Mouse (Mus musculus) kidney, embryonic 15.5 days (tissue): ENCODE measurements around the gene Foxn1. TPM values are rescaled to one million over a fixed set of nuclear protein-coding genes. Genes with fewer than 3 reads are reported as not detected.

ENCODE experiments used
- ATAC-seq: fragments of 200-750 bp; cut with Nextera tagmentation; replicated peaks from 2 replicates; pipeline ENCODE4 v1.8.0; 2017; ENCODE audit warnings: moderate TSS enrichment; ENCODE audit not compliant: low FRiP score
- H3K27ac ChIP-seq: fragments of 300-500 bp; sonication (generic); 2 replicates; pipeline ENCODE4 v1.5.1; 2015; ENCODE audit warnings: mild to moderate bottlenecking, inconsistent platforms
- H3K27me3 ChIP-seq: fragments of 300-500 bp; sonication (generic); 2 replicates; pipeline ENCODE4 v1.6.1; 2015; ENCODE audit warnings: inconsistent platforms
- H3K36me3 ChIP-seq: fragments of 300-500 bp; sonication (generic); 2 replicates; pipeline ENCODE4 v1.6.1; 2015; ENCODE audit warnings: inconsistent platforms
- H3K4me1 ChIP-seq: fragments of 300-500 bp; sonication (generic); 2 replicates; pipeline ENCODE4 v1.6.1; 2015; ENCODE audit warnings: inconsistent platforms
- H3K4me2 ChIP-seq: fragments of 300-500 bp; sonication (generic); 2 replicates; pipeline ENCODE4 v1.6.1; 2015; ENCODE audit warnings: moderate library complexity, mild to moderate bottlenecking, inconsistent platforms
- H3K4me3 ChIP-seq: fragments of 300-500 bp; sonication (generic); replicated peaks from 2 replicates; pipeline ENCODE4 v1.5.1; 2015; ENCODE audit warnings: mild to moderate bottlenecking, inconsistent platforms
- H3K9ac ChIP-seq: fragments of 300-500 bp; sonication (generic); 2 replicates; pipeline ENCODE4 v1.6.1; 2015; ENCODE audit warnings: mild to moderate bottlenecking, inconsistent platforms
- H3K9me3 ChIP-seq: fragments of 300-500 bp; sonication (generic); replicated peaks from 2 replicates; pipeline ENCODE4 v1.6.1; 2016; ENCODE audit warnings: inconsistent platforms
- WGBS: fragments of 180-500 bp; shearing (Covaris S2); methylation state at CpG from one replicate; pipeline ENCODE4 v1.1.7; 2015; ENCODE audit warnings: mixed read lengths; 5-methylcytosine and 5-hydroxymethylcytosine counted together
- polyA plus RNA-seq: library from polyadenylated mRNA; unstranded; fragments of >200 nt; fragmentation: Nextera tagmentation; extraction: Ambion mirVana; gene quantifications from 2 replicates; pipeline ENCODE4 v1.2.1, GENCODE M21; 2015

Gene Foxn1
- polyA plus RNA-seq, 1 experiment from 2014 or later, result 0.10 TPM

GRCm38 (mm10) chr11:78349441-78350358, 36.7 kb downstream of the Foxn1 start:
- 78% methylated on average over 4 of the region's 4 CpGs for WGBS
- ATAC-seq, result no peak
- no peak overlapping the region for H3K4me3 ChIP-seq
- H3K9ac ChIP-seq, result no peak overlapping the region
- no peaks in the 10 kb centered on the region for H3K9me3 ChIP-seq
- no peaks in the 10 kb centered on the region for H3K27me3 ChIP-seq
- 0 out of 2 replicates have a peak overlapping the region, but pooled peaks have one; percentile 10 for H3K27ac ChIP-seq
- H3K4me2 ChIP-seq, result no peak overlapping the region
- H3K36me3 ChIP-seq, result peaks cover 11% of the 10 kb centered on the region
- peaks cover 25% of the 10 kb centered on the region for H3K4me1 ChIP-seq

GRCm38 (mm10) chr11:78348474-78348873, 37.9 kb downstream of the Foxn1 start:
- H3K4me3 ChIP-seq, result no peak overlapping the region
- WGBS, result 44% methylated on average over 7 of the region's 7 CpGs
- no peak for ATAC-seq
- no peak overlapping the region for H3K9ac ChIP-seq
- H3K9me3 ChIP-seq, result no peaks in the 10 kb centered on the region
- no peaks in the 10 kb centered on the region for H3K27me3 ChIP-seq
- peaks cover 37% of the 10 kb centered on the region for H3K4me1 ChIP-seq
- H3K36me3 ChIP-seq, result peaks cover 11% of the 10 kb centered on the region
- H3K27ac ChIP-seq, result no peak overlapping the region
- no peak overlapping the region for H3K4me2 ChIP-seq

DNA sequence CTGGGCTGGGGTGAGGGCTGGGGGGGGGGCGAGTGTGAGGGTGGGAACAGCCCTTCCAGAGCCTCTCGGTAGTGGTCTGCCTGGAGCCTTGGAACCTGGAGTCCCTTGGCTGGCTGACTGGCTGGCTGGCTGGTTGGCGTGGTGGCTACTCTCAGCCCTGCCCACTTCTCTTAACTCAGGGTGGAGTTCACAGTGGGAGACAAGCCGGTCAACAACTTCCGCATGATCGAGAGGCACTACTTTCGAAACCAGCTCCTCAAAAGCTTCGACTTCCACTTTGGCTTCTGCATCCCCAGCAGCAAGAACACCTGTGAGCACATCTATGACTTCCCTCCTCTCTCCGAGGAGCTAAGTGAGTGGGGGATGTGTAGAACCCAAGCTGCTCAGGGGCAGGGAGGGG, 38.5 kb downstream of the Foxn1 start:
- peaks cover 11% of the 10 kb centered on the region for H3K36me3 ChIP-seq
- no peaks in the 10 kb centered on the region for H3K9me3 ChIP-seq
- no peak overlapping the region for H3K4me2 ChIP-seq
- no peak overlapping the region for H3K27ac ChIP-seq
- H3K4me1 ChIP-seq, result peaks cover 40% of the 10 kb centered on the region
- no peak for ATAC-seq
- H3K4me3 ChIP-seq, result no peak overlapping the region
- WGBS, result 81% methylated on average over 9 of the region's 9 CpGs
- no peak overlapping the region for H3K9ac ChIP-seq
- no peaks in the 10 kb centered on the region for H3K27me3 ChIP-seq

GRCm38 (mm10) chr11:78347070-78347754, 39.1 kb downstream of the Foxn1 start:
- no peak for ATAC-seq
- Histone ChIP-seq H3K9ac (no peak overlapping the region), H3K27ac (no peak overlapping the region; the same call in 1 of the 2 replicates), H3K4me1 (peaks cover 38% of the 10 kb centered on the region), H3K4me2 (no peak overlapping the region), H3K36me3 (peaks cover 11% of the 10 kb centered on the region), H3K9me3 (no peaks in the 10 kb centered on the region), H3K4me3 (no peak overlapping the region), H3K27me3 (no peaks in the 10 kb centered on the region)
- WGBS, result 87% methylated on average over 10 of the region's 10 CpGs

DNA sequence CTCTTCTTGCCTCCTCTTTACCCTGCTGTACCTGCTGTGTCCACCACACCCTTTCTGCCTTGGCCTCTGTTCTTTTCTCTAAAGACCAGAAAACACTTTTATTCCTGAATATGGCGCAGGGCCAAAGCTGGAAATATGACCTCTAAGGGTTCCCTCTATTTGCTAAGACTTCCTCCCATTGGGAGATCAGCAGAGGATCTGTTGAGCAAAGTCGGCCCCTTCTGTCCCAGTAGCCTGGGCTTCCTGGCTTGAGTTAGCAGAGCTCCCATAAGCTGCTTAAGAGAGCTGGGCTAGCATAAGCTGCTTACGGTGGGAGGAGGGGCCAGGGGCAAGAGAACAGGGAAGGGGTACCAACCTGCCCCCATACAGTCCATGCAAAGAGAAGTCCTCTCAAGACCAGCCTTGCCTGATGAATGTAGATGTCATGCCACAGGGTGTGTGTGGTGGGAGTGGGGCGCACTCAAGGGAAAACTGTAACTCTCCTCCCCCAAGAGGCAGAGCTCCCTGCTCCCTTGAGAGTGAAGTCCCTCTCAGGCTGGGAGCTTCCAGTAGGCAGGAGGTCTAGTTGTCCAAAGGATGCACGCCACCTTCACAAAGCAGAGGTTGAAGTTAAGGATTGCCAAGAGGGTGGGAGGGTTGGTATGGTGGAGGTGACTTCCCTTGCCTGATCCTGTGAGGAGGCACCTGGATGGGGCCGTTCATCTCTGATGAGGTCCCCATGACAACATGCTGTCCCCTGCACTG, 39.9 kb downstream of the Foxn1 start:
- H3K27ac ChIP-seq, result peak overlapping the region; percentile 11; the same call in 1 of the 2 replicates
- H3K4me1 ChIP-seq, result peaks cover 38% of the 10 kb centered on the region
- peaks cover 11% of the 10 kb centered on the region for H3K36me3 ChIP-seq
- no peak overlapping the region for H3K4me2 ChIP-seq
- WGBS, result 84% methylated on average over 6 of the region's 6 CpGs
- H3K9me3 ChIP-seq, result no peaks in the 10 kb centered on the region
- no peak overlapping the region for H3K4me3 ChIP-seq
- H3K9ac ChIP-seq, result no peak overlapping the region
- H3K27me3 ChIP-seq, result no peaks in the 10 kb centered on the region
- ATAC-seq, result no peak

- Histone ChIP-seq H3K4me2 (no peak overlapping the region), H3K4me1 (peaks cover 38% of the 10 kb centered on the region), H3K9me3 (no peaks in the 10 kb centered on the region), H3K27me3 (no peaks in the 10 kb centered on the region), H3K36me3 (peaks cover 15% of the 10 kb centered on the region), H3K27ac (no peak overlapping the region), H3K9ac (0 out of 2 replicates have a peak overlapping the region, but pooled peaks have one; percentile 9), H3K4me3 (no peak overlapping the region)
- 81% methylated on average over 7 of the region's 7 CpGs for WGBS
- no peak for ATAC-seq
Measured at GRCm38 (mm10) chr11:78345801-78346200, 40.6 kb downstream of the Foxn1 start.

DNA sequence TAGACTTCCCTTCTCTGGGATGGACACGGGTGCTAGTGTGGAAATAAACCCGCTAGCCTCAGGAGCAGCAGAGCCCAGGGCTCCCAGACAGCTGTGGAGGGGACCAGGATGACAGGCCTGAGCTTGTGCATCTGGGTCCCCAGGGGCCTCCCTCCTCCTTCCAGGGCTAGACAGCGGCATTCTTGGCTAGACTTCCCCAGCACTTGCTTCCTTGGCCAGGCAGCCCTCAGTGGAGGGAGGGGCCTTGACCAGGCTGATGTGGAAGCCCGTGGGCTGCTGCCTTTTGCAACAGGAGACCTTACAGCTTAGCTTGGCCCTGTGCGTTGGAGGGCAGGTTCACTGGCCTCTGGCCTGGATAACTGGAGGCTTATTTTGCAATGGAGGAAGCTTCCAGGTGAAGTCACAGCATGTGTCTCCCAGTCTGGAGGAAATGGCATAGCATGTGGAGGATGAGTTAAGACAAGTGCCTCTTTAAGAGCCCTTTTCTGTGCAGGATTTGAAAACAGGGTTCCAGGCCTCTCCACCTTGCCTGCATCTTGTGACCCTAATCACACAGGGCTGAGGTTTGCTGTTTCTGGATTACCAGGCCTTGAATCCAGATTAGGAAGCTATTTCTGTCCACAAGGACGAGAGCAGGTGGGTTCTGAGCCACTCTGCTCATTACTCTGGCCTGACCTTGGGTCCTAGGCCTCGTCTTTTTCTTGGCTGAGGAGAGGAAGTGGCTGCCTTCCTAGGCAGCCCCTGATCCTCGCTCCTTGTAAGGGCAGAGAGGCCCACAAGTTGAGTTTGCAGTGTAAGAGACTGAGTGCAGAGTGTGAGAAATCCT, 41.3 kb downstream of the Foxn1 start:
- peaks cover 22% of the 10 kb centered on the region for H3K36me3 ChIP-seq
- peak overlapping the region; percentile 96 for H3K4me2 ChIP-seq
- no peak for ATAC-seq
- H3K4me1 ChIP-seq, result peaks cover 38% of the 10 kb centered on the region
- H3K9me3 ChIP-seq, result no peaks in the 10 kb centered on the region
- 49% methylated on average over 8 of the region's 8 CpGs for WGBS
- 0 out of 2 replicates have a peak overlapping the region, but pooled peaks have one; percentile 9 for H3K9ac ChIP-seq
- peak overlapping the region; percentile 96; the same call in 1 of the 2 replicates for H3K4me3 ChIP-seq
- H3K27me3 ChIP-seq, result no peaks in the 10 kb centered on the region
- peak overlapping the region; percentile 34 for H3K27ac ChIP-seq

DNA sequence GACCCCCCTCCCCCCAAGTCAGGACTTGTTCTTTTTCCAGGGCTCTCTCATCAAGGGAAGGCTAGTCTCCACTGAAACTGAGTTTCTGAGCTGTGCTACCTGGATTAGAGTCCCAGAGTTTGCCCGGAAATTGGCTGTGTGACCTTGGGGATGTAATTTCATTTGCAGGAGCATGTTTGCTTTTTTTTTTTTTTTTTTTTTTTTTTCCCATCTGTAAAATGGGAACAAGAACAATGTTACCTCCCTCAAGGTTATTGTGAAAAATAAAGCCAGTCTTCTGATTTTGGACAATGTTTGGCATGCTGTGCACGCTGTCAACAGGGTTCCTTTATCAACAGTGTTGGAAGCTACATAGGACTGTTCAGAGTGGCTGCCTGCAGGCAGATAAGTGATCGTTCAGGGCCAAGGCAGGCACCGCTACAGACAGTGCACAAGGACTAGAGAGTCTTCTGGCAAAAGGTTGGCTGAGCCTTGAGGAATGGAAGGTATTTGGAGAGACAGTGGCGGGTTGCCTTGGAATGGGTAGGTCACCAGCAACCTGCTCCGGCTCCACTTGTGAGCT, 41.9 kb downstream of the Foxn1 start:
- Histone ChIP-seq H3K27me3 (no peaks in the 10 kb centered on the region), H3K4me3 (peak overlapping the region; percentile 96), H3K9me3 (no peaks in the 10 kb centered on the region), H3K36me3 (peaks cover 28% of the 10 kb centered on the region), H3K9ac (peak overlapping the region; percentile 88; the same call in 1 of the 2 replicates), H3K27ac (peak overlapping the region; percentile 88), H3K4me1 (peaks cover 38% of the 10 kb centered on the region), H3K4me2 (peak overlapping the region; percentile 96)
- no peak for ATAC-seq
- WGBS, result 73% methylated on average over 6 of the region's 6 CpGs

- Histone ChIP-seq H3K27ac (peak within 1 kb of the TSS; percentile 88), H3K27me3 (no peaks in the 10 kb centered on the region), H3K9me3 (no peaks in the 10 kb centered on the region), H3K4me3 (peak within 1 kb of the TSS; percentile 96), H3K36me3 (peaks cover 33% of the 10 kb centered on the region), H3K4me2 (peak within 1 kb of the TSS; percentile 96), H3K4me1 (peaks cover 38% of the 10 kb centered on the region), H3K9ac (peak within 1 kb of the TSS; percentile 88)
- WGBS, result under 1% methylated on average over 60 of the region's 66 CpGs
- ATAC-seq, result peak; percentile 84
Measured at GRCm38 (mm10) chr11:78343381-78344327, 42.7 kb downstream of the Foxn1 start, which contains the start of gene Unc119. TSS of gene Unc119 (plus strand) at chr11:78343482.

DNA sequence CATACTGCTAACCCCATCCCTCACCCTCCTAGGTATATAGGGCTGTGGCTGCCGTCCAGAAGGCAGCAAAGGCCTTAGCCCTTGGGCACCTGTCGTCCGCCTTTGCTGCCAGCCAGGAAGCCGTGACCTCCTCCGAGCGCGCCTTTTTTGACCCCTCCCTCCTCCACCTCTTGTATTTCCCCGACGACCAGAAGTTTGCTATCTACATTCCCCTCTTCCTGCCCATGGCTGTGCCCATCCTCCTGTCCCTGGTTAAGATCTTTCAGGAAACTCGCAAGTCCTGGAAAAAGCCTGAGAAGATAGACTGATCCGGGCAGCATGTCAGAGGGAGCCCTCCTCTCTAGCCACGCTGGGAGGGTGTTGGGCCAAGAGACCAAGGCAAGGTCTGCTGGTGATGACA, 44.7 kb downstream of the Foxn1 start:
- Histone ChIP-seq H3K4me1 (peaks cover 35% of the 10 kb centered on the region), H3K27ac (no peak overlapping the region), H3K9ac (no peak overlapping the region), H3K9me3 (no peaks in the 10 kb centered on the region), H3K27me3 (no peaks in the 10 kb centered on the region), H3K4me3 (no peak overlapping the region), H3K36me3 (peaks cover 40% of the 10 kb centered on the region), H3K4me2 (no peak overlapping the region)
- no peak for ATAC-seq
- 74% methylated on average over 12 of the region's 12 CpGs for WGBS
